Mouse (Mus musculus) embryonic facial prominence, embryonic 14.5 days (tissue): ENCODE results near the gene Zc3h7b. TPM values are rescaled to one million over a fixed set of nuclear protein-coding genes. Genes with fewer than 3 reads are reported as not detected.

Experiments
- ATAC-seq: fragments of 200-750 bp; cut with Nextera tagmentation; 2 replicates; pipeline ENCODE4 v1.8.0; 2017; ENCODE audit warnings: low read depth, moderate number of reproducible peaks, moderate TSS enrichment
- DNase-seq: peaks from one replicate; pipeline ENCODE4 v3.0.0-alpha.2; 2015; ENCODE audit warnings: low spot score
- H3K27ac ChIP-seq: fragments of 300-500 bp; sonication (generic); replicated peaks from 2 replicates; pipeline ENCODE4 v1.5.1; 2014; ENCODE audit warnings: low read depth, mild to moderate bottlenecking, low read length, moderate library complexity
- H3K27me3 ChIP-seq: fragments of 300-500 bp; sonication (generic); replicated peaks from 2 replicates; pipeline ENCODE4 v1.6.1; 2014; ENCODE audit warnings: low read length; ENCODE audit not compliant: control insufficient read depth, insufficient read depth
- H3K36me3 ChIP-seq: fragments of 300-500 bp; sonication (generic); 2 replicates; pipeline ENCODE4 v1.6.1; 2014; ENCODE audit warnings: low read length, mixed read lengths; ENCODE audit not compliant: control insufficient read depth, insufficient read depth
- H3K4me1 ChIP-seq: fragments of 300-500 bp; sonication (generic); 2 replicates; pipeline ENCODE4 v1.6.1; 2014; ENCODE audit warnings: antibody characterized with exemption, low read length; ENCODE audit not compliant: control insufficient read depth, insufficient read depth
- H3K4me2 ChIP-seq: fragments of 300-500 bp; sonication (generic); 2 replicates; pipeline ENCODE4 v1.6.1; 2014; ENCODE audit warnings: low read depth, mild to moderate bottlenecking, low read length, moderate library complexity, mixed read lengths
- H3K4me3 ChIP-seq: fragments of 300-500 bp; sonication (generic); 2 replicates; pipeline ENCODE4 v1.5.1; 2014; ENCODE audit warnings: low read depth, mild to moderate bottlenecking, low read length
- H3K9ac ChIP-seq: fragments of 300-500 bp; sonication (generic); 2 replicates; pipeline ENCODE4 v1.6.1; 2014; ENCODE audit warnings: low read depth, mild to moderate bottlenecking, low read length, moderate library complexity, mixed read lengths
- H3K9me3 ChIP-seq: fragments of 300-500 bp; sonication (generic); 2 replicates; pipeline ENCODE4 v1.6.1; 2016; ENCODE audit warnings: low read length; ENCODE audit not compliant: control insufficient read depth
- WGBS: fragments of 180-500 bp; shearing (Covaris S2); extraction: QIAGEN DNeasy Blood & Tissue Kit; methylation state at CpG from one replicate; pipeline ENCODE4 v1.1.7; 2014; 5-methylcytosine and 5-hydroxymethylcytosine counted together
- polyA plus RNA-seq: library from polyadenylated mRNA; unstranded; fragments of >200 nt; fragmentation: Nextera tagmentation; extraction: Ambion mirVana; gene quantifications from 2 replicates; pipeline ENCODE4 v1.2.1, GENCODE M21; 2014

Gene Zc3h7b
- polyA plus RNA-seq, 1 experiment from 2014 or later, result 28.7 TPM

DNA sequence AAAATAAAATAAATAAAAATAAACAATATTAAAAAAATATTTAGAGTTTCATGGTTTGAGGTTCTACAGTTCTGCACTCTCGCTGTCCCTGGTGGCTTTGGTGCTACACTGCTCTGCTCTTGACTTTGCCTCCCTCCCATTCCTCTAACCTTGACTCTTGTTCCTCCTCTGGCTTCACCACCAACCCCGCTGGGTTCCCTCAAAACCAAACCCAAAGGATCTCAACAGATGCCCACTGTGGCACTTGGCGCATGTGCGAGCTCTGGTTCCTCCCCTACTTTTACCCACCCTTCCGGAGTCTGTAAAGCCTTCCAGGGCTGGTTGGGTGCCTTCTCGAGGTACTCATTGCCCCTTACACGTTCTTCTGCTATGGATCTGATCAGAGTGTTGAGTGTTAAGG, 97.4 kb downstream of the Zc3h7b start:
- Histone ChIP-seq H3K4me1 (peaks cover 5% of the 10 kb centered on the region; the same call in 1 of the 2 replicates), H3K4me2 (no peak overlapping the region), H3K36me3 (0 out of 2 replicates have a peak, but pooled peaks cover 11% of the 10 kb centered on the region), H3K9me3 (no peaks in the 10 kb centered on the region), H3K9ac (no peak overlapping the region), H3K27me3 (no peaks in the 10 kb centered on the region), H3K27ac (no peak overlapping the region), H3K4me3 (no peak overlapping the region)
- no peak for DNase-seq
- WGBS, result 88% methylated on average over 7 of the region's 7 CpGs
- ATAC-seq, result no peak

DNA sequence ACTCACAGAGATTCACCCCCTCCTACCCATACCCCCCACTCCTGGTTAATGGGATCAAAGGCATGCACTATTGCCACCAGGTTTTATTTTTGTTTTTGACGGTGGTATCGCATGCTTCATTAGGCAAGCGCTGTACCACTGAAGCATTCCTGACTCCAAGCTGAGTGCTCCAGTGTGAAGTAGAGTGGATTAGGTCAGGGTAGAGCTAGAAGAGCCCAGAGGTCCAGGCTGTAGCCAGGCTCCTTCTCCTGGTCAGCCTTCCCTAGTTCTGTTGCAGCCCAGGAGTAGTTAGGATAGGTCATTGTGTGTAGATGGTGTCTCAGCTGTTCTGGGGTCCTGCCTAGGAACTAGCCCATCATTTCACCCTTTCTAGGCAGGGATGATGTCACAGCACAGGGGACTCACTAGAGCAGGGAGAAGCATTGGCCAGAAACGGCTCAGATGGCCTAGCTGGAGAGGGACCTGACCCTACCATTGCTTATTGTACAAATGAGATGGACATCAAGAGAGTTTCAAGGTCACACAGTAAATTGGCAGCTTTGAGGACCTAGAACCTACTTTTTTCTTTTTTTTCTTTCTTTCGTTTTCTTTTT, 100.3 kb downstream of the Zc3h7b start:
- Histone ChIP-seq H3K36me3 (peaks cover 30% of the 10 kb centered on the region), H3K4me3 (no peak overlapping the region), H3K4me1 (no peaks in the 10 kb centered on the region), H3K4me2 (no peak overlapping the region), H3K27ac (no peak overlapping the region), H3K9me3 (no peaks in the 10 kb centered on the region), H3K27me3 (no peaks in the 10 kb centered on the region), H3K9ac (no peak overlapping the region)
- DNase-seq (no peak), ATAC-seq (no peak)
- WGBS, result 70% methylated on average over 5 of the region's 5 CpGs

DNA sequence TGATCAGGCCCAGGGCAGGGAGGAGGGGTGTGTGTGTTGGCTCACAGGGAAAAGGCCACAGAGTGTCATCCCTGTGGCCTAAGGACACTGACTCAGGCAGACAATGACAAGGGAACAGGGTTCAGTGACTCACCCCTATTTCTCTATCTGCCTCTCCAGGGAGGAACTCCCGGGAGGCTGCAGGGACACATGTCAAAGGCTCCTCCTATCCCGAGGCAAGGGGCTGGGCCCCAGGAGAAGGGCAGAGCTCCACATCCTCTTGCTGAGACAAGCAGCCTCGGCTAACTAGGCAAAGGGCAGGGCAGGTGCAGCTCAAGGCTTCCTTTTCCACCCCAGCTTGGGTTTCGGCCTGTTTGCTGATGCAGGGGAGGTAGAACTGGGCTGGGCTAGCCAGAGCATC, 100.9 kb downstream of the Zc3h7b start:
- no peak overlapping the region for H3K4me3 ChIP-seq
- H3K9me3 ChIP-seq, result no peaks in the 10 kb centered on the region
- H3K4me2 ChIP-seq, result no peak overlapping the region
- no peaks in the 10 kb centered on the region for H3K27me3 ChIP-seq
- peaks cover 36% of the 10 kb centered on the region for H3K36me3 ChIP-seq
- ATAC-seq (0 out of 2 replicates have a peak, but pooled peaks have one; percentile 59), DNase-seq (peak; percentile 62)
- no peak overlapping the region for H3K9ac ChIP-seq
- H3K27ac ChIP-seq, result no peak overlapping the region
- 33% methylated on average over 4 of the region's 4 CpGs for WGBS
- no peaks in the 10 kb centered on the region for H3K4me1 ChIP-seq

Other genes with a start within 250 kb of the Zc3h7b start
- 20.6 and 22.7 TPM in 2 replicates for gene Ep300, start 159.7 kb upstream of the Zc3h7b start, polyA plus RNA-seq
- 15.5 and 17.0 TPM in 2 replicates for gene L3mbtl2, start 81.2 kb upstream of the Zc3h7b start, polyA plus RNA-seq
- 11.5 and 14.7 TPM in 2 replicates for gene Chadl, start 47.8 kb upstream of the Zc3h7b start, polyA plus RNA-seq
- 73.7 and 90.1 TPM in 2 replicates for gene Rangap1, start 473 bp downstream of the Zc3h7b start, polyA plus RNA-seq
- 25.5 and 29.3 TPM in 2 replicates for gene Tef, start 57.4 kb downstream of the Zc3h7b start, polyA plus RNA-seq
- gene Tob2, start 113.7 kb downstream of the Zc3h7b start, polyA plus RNA-seq, result 23.0 and 26.8 TPM in 2 replicates
- gene Phf5a, start 126.9 kb downstream of the Zc3h7b start, polyA plus RNA-seq, result 138 and 146 TPM in 2 replicates
- gene Aco2, start 127.3 kb downstream of the Zc3h7b start, polyA plus RNA-seq, result 160 and 165 TPM in 2 replicates
- 70.4 and 72.6 TPM in 2 replicates for gene Polr3h, start 181.2 kb downstream of the Zc3h7b start, polyA plus RNA-seq
- 20.2 and 20.9 TPM in 2 replicates for gene Csdc2, start 191.7 kb downstream of the Zc3h7b start, polyA plus RNA-seq
- gene Pmm1, start 215.9 kb downstream of the Zc3h7b start, polyA plus RNA-seq, result 43.0 and 43.5 TPM in 2 replicates
- gene 1700029P11Rik, start 235.5 kb downstream of the Zc3h7b start, polyA plus RNA-seq, result not detected in 2 replicates
- 68.4 and 68.8 TPM in 2 replicates for gene Xrcc6, start 242.8 kb downstream of the Zc3h7b start, polyA plus RNA-seq